Mouse (Mus musculus): ENCODE measurements at regions not wholly inside any gene's neighbourhood (a gene's known extent, or its start where the extent isn't known, plus 50 kb on each side); places are given as distances from the start of the nearest gene placed in this dataset.

DNA sequence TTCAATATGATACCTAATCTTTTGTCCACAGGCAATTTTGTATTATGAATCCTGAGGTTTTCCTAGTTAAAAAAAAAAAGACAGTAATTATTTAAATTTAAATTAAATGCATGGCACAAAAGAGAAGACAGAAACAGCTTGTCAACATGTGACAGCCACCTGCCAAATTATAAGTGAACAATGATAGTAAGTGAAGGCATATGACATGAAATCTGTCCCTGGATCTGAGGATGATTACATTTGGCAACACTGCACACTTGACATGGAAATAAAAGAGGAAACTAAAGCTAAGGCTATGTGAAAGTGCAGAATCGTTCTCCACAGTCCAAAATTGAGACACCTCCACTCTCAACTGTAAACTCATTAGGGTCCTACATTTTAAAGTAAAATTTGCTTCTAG lies 1710.7 kb upstream of the Flrt2 start:
- 67% methylated on average over 1 of the region's 1 CpGs for WGBS
- ATAC-seq (replicated peaks; ENCODE audit: low FRiP score, low TSS enrichment, low read depth) (no peak), DNase-seq (ENCODE audit: low spot score) (no peak)
- Histone ChIP-seq H3K4me2 (ENCODE audit: low read length) (no peak overlapping the region), H3K9me3 (ENCODE audit: control insufficient read depth, low read length) (no peaks in the 10 kb centered on the region), H3K4me1 (replicated peaks; ENCODE audit: control insufficient read depth, insufficient read depth, low read length) (no peaks in the 10 kb centered on the region), H3K36me3 (ENCODE audit: control insufficient read depth, insufficient read depth, low read length) (no peaks in the 10 kb centered on the region), H3K9ac (ENCODE audit: low read length) (no peak overlapping the region), H3K4me3 (ENCODE audit: low read depth, low read length) (no peak overlapping the region), H3K27ac (ENCODE audit: low read depth) (no peak overlapping the region), H3K27me3 (replicated peaks; ENCODE audit: control insufficient read depth, insufficient read depth, low read length) (no peaks in the 10 kb centered on the region)

DNA sequence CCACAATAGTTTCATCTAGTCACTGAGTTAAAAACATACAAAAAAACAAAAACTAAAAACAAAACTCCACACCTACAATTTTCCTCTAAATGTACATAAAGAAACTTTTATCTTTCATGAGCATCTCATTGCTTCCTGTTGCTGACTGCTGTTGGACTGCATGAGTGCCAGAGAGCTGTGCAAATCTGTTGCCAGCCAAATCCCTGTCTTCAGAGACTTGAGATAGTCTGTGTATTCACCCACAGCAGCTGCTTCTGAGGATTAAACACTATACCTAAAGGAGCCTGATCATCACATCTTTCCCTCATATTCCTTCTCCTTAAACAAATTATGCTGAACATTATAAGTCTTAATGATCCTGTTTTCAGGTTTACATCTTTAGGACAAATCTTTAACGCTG lies 1700.5 kb upstream of the Flrt2 start:
- H3K27ac ChIP-seq (ENCODE audit: low read depth), result no peak overlapping the region
- H3K9me3 ChIP-seq (ENCODE audit: control insufficient read depth, low read length), result no peaks in the 10 kb centered on the region
- no peaks in the 10 kb centered on the region for H3K36me3 ChIP-seq (ENCODE audit: control insufficient read depth, insufficient read depth, low read length)
- no peak overlapping the region for H3K4me3 ChIP-seq (ENCODE audit: low read depth, low read length)
- no peak overlapping the region for H3K4me2 ChIP-seq (ENCODE audit: low read length)
- ATAC-seq (replicated peaks; ENCODE audit: low FRiP score, low TSS enrichment, low read depth) (no peak), DNase-seq (ENCODE audit: low spot score) (no peak)
- H3K9ac ChIP-seq (ENCODE audit: low read length), result no peak overlapping the region
- no peaks in the 10 kb centered on the region for H3K4me1 ChIP-seq (replicated peaks; ENCODE audit: control insufficient read depth, insufficient read depth, low read length)
- no peaks in the 10 kb centered on the region for H3K27me3 ChIP-seq (replicated peaks; ENCODE audit: control insufficient read depth, insufficient read depth, low read length)
- 84% methylated on average over 1 of the region's 1 CpGs for WGBS

DNA sequence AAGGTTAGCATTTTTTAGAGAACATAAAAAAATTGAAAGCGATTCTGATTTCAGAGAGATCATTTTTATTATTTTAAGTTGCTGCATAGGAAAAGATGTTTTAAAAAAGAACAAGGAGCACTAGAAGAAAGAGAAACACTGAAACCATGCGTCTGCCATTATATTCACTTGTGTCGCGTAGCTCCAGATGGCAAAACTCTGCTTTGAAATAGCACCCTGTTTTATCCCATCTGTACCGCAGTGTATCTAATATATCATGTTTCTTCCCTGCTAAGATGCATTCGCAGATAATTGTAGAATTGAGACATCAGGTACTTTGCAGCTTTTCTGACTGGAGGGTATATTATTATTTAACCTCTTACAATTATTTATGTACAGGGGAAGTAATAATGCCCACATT lies 1698.2 kb upstream of the Flrt2 start:
- Histone ChIP-seq H3K27me3 (replicated peaks; ENCODE audit: control insufficient read depth, insufficient read depth, low read length) (no peaks in the 10 kb centered on the region), H3K36me3 (ENCODE audit: control insufficient read depth, insufficient read depth, low read length) (no peaks in the 10 kb centered on the region), H3K27ac (ENCODE audit: low read depth) (no peak overlapping the region), H3K4me2 (ENCODE audit: low read length) (no peak overlapping the region), H3K9ac (ENCODE audit: low read length) (no peak overlapping the region), H3K9me3 (ENCODE audit: control insufficient read depth, low read length) (no peaks in the 10 kb centered on the region), H3K4me1 (replicated peaks; ENCODE audit: control insufficient read depth, insufficient read depth, low read length) (no peaks in the 10 kb centered on the region), H3K4me3 (ENCODE audit: low read depth, low read length) (no peak overlapping the region)
- ATAC-seq (replicated peaks; ENCODE audit: low FRiP score, low TSS enrichment, low read depth) (no peak), DNase-seq (ENCODE audit: low spot score) (no peak)
- WGBS, result 78% methylated on average over 6 of the region's 6 CpGs

DNA sequence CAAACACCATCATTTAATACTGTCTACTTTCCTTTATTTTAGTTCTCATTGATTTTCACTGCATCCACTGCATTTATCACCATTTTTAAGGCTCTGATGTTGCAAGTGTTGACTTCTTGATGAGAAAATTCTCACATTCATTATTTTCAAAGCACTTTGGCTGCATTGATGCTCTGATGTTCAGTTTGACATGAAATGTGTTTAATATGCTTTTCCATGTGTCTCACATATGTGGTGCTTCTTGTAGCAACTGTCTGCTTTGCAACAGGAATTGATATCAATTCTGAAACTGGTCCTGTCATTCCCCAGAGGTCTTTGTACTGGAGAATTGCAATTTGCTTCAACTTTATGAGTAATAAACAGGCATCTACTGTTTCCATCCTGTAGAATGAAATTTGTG lies 1676.1 kb upstream of the Flrt2 start:
- no peaks in the 10 kb centered on the region for H3K36me3 ChIP-seq (ENCODE audit: control insufficient read depth, insufficient read depth, low read length)
- no peaks in the 10 kb centered on the region for H3K4me1 ChIP-seq (replicated peaks; ENCODE audit: control insufficient read depth, insufficient read depth, low read length)
- no peaks in the 10 kb centered on the region for H3K9me3 ChIP-seq (ENCODE audit: control insufficient read depth, low read length)
- H3K4me2 ChIP-seq (ENCODE audit: low read length), result no peak overlapping the region
- H3K9ac ChIP-seq (ENCODE audit: low read length), result no peak overlapping the region
- H3K27ac ChIP-seq (ENCODE audit: low read depth), result no peak overlapping the region
- no peaks in the 10 kb centered on the region for H3K27me3 ChIP-seq (replicated peaks; ENCODE audit: control insufficient read depth, insufficient read depth, low read length)
- no peak overlapping the region for H3K4me3 ChIP-seq (ENCODE audit: low read depth, low read length)
- ATAC-seq (replicated peaks; ENCODE audit: low FRiP score, low TSS enrichment, low read depth) (no peak), DNase-seq (ENCODE audit: low spot score) (no peak)

DNA sequence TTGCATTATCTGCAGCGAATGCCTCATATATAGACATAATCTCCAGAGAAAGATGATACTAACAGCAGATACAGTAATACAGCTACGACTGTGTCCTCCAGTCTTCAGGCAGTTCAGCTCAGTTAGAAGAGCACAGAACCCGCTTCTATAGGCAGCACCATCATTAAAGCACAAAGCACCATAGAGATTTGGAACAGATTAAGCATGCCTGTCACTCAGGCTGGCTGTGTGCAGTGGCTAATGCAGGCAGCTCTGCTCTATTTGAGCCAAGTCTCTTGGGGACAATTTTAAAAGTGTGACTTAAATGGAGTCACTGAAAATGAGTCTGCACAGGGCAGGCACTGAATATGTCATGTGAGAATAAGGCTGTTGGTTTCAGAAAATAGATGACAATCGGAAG lies 1660.7 kb upstream of the Flrt2 start:
- Histone ChIP-seq H3K4me3 (ENCODE audit: low read depth, low read length) (no peak overlapping the region), H3K27me3 (replicated peaks; ENCODE audit: control insufficient read depth, insufficient read depth, low read length) (no peaks in the 10 kb centered on the region), H3K9me3 (ENCODE audit: control insufficient read depth, low read length) (no peaks in the 10 kb centered on the region), H3K4me1 (replicated peaks; ENCODE audit: control insufficient read depth, insufficient read depth, low read length) (no peaks in the 10 kb centered on the region), H3K9ac (ENCODE audit: low read length) (no peak overlapping the region), H3K27ac (ENCODE audit: low read depth) (no peak overlapping the region), H3K36me3 (ENCODE audit: control insufficient read depth, insufficient read depth, low read length) (no peaks in the 10 kb centered on the region), H3K4me2 (ENCODE audit: low read length) (no peak overlapping the region)
- ATAC-seq (replicated peaks; ENCODE audit: low FRiP score, low TSS enrichment, low read depth) (no peak), DNase-seq (ENCODE audit: low spot score) (no peak)
- 81% methylated on average over 4 of the region's 4 CpGs for WGBS

DNA sequence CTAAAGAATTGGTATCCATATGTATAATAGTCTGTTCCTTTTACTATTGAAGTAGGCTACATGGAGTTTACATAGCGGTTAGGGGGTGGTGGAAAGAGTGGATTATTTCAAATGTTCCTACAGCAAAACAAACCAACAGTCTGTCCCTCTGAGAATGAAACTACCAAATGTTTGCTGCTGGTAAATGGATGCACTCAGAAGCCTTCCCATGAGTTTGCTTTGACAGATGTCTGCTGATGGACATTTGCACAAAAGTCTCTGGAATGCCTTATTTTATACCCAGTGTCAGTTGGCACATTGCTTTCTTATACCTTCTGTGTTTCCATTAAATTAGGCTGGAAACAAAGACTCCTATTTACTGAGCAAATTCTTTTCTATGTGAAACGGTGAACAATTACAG lies 1644.1 kb upstream of the Flrt2 start:
- H3K9ac ChIP-seq (ENCODE audit: low read length), result no peak overlapping the region
- no peaks in the 10 kb centered on the region for H3K36me3 ChIP-seq (ENCODE audit: control insufficient read depth, insufficient read depth, low read length)
- no peaks in the 10 kb centered on the region for H3K9me3 ChIP-seq (ENCODE audit: control insufficient read depth, low read length)
- H3K27me3 ChIP-seq (replicated peaks; ENCODE audit: control insufficient read depth, insufficient read depth, low read length), result no peaks in the 10 kb centered on the region
- H3K4me3 ChIP-seq (ENCODE audit: low read depth, low read length), result no peak overlapping the region
- no peak overlapping the region for H3K4me2 ChIP-seq (ENCODE audit: low read length)
- no peak for DNase-seq (ENCODE audit: low spot score)
- no peaks in the 10 kb centered on the region for H3K4me1 ChIP-seq (replicated peaks; ENCODE audit: control insufficient read depth, insufficient read depth, low read length)
- ATAC-seq (replicated peaks; ENCODE audit: low FRiP score, low TSS enrichment, low read depth), result no peak
- no peak overlapping the region for H3K27ac ChIP-seq (ENCODE audit: low read depth)
- 90% methylated on average over 2 of the region's 2 CpGs for WGBS

DNA sequence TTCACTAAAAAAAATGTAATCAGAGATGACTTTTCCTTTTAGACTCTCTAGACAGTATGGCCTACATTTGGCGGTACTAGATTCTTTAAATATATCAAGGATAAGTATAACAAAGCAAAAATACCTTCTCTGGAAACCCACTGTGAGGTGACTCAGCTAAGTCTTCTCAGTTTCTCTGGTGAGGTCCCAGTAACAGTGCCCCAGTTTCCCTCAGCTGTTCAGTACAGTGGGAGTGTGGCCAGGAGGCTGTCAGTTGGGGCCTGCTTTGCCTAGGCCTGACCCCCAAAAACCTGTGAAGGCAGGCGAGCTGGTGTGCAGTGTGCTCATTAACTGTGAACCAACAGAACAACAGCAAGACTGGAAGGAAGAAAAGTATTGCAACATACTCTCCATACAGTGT lies 1634.3 kb upstream of the Flrt2 start:
- H3K4me2 ChIP-seq (ENCODE audit: low read length), result no peak overlapping the region
- no peak overlapping the region for H3K4me3 ChIP-seq (ENCODE audit: low read depth, low read length)
- H3K27ac ChIP-seq (ENCODE audit: low read depth), result no peak overlapping the region
- H3K9me3 ChIP-seq (ENCODE audit: control insufficient read depth, low read length), result no peaks in the 10 kb centered on the region
- no peaks in the 10 kb centered on the region for H3K4me1 ChIP-seq (replicated peaks; ENCODE audit: control insufficient read depth, insufficient read depth, low read length)
- 84% methylated on average over 2 of the region's 2 CpGs for WGBS
- H3K36me3 ChIP-seq (ENCODE audit: control insufficient read depth, insufficient read depth, low read length), result no peaks in the 10 kb centered on the region
- DNase-seq (ENCODE audit: low spot score) (no peak), ATAC-seq (replicated peaks; ENCODE audit: low FRiP score, low TSS enrichment, low read depth) (no peak)
- H3K9ac ChIP-seq (ENCODE audit: low read length), result no peak overlapping the region
- no peaks in the 10 kb centered on the region for H3K27me3 ChIP-seq (replicated peaks; ENCODE audit: control insufficient read depth, insufficient read depth, low read length)

DNA sequence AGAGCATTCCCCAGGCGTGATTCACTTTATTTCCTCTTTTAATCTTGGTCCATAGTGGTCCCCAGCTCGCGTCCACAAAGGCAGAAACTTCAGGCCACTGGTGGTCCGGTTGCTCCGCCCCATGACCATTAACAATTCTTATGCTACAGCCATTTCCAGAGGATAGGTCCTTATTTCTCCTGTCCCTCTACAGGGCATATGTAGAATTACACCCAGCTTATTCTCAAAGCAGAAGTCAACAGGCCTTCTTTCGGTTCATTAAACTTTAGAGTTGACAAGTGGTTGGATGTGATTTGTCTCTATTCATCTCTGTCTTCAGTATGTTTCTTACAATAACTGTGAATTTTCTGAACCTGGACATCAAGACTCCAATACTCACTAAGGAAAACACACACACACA lies 1632.4 kb upstream of the Flrt2 start:
- Histone ChIP-seq H3K27ac (ENCODE audit: low read depth) (no peak overlapping the region), H3K27me3 (replicated peaks; ENCODE audit: control insufficient read depth, insufficient read depth, low read length) (no peaks in the 10 kb centered on the region), H3K4me3 (ENCODE audit: low read depth, low read length) (no peak overlapping the region), H3K4me1 (replicated peaks; ENCODE audit: control insufficient read depth, insufficient read depth, low read length) (no peaks in the 10 kb centered on the region), H3K36me3 (ENCODE audit: control insufficient read depth, insufficient read depth, low read length) (no peaks in the 10 kb centered on the region), H3K9me3 (ENCODE audit: control insufficient read depth, low read length) (no peaks in the 10 kb centered on the region), H3K9ac (ENCODE audit: low read length) (no peak overlapping the region), H3K4me2 (ENCODE audit: low read length) (no peak overlapping the region)
- ATAC-seq (replicated peaks; ENCODE audit: low FRiP score, low TSS enrichment, low read depth) (no peak), DNase-seq (ENCODE audit: low spot score) (no peak)
- WGBS, result 88% methylated on average over 6 of the region's 6 CpGs

DNA sequence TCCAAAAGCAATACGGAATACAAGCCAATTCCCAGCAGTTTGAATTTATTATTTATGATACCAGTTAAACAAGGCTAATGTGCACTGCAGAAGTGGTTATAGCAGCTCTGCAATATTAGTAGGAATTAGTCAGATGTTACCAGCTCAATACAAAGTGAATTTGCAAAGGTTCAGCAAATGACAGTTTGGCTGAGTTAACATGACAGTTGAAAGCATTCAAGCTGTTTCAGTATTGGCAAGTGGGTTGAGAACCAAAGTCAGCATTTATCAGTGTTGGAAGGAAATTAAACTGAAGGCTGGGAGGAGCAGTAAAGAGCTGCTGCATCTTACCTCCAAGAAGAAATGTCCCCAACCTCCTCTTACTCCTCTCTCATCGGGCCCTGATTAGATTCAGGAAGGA lies 1631.7 kb upstream of the Flrt2 start:
- no peak overlapping the region for H3K4me3 ChIP-seq (ENCODE audit: low read depth, low read length)
- no peaks in the 10 kb centered on the region for H3K9me3 ChIP-seq (ENCODE audit: control insufficient read depth, low read length)
- no peak for DNase-seq (ENCODE audit: low spot score)
- ATAC-seq (replicated peaks; ENCODE audit: low FRiP score, low TSS enrichment, low read depth), result no peak
- H3K4me1 ChIP-seq (replicated peaks; ENCODE audit: control insufficient read depth, insufficient read depth, low read length), result no peaks in the 10 kb centered on the region
- H3K27me3 ChIP-seq (replicated peaks; ENCODE audit: control insufficient read depth, insufficient read depth, low read length), result no peaks in the 10 kb centered on the region
- no peak overlapping the region for H3K27ac ChIP-seq (ENCODE audit: low read depth)
- no peak overlapping the region for H3K9ac ChIP-seq (ENCODE audit: low read length)
- WGBS, result 77% methylated on average over 2 of the region's 2 CpGs
- H3K4me2 ChIP-seq (ENCODE audit: low read length), result no peak overlapping the region
- no peaks in the 10 kb centered on the region for H3K36me3 ChIP-seq (ENCODE audit: control insufficient read depth, insufficient read depth, low read length)
